Mouse (Mus musculus) spleen, adult 2 months (tissue): ENCODE measurements at regions not wholly inside any gene's neighbourhood (a gene's known extent, or its start where the extent isn't known, plus 50 kb on each side); places are given as distances from the start of the nearest gene placed in this dataset.

Experiments used
- CTCF ChIP-seq: fragments of 200-500 bp; IDR thresholded peaks from 2 replicates; pipeline ENCODE4 v1.5.1; 2011; ENCODE audit warnings: mild to moderate bottlenecking, inconsistent platforms; ENCODE audit not compliant: insufficient read depth, insufficient read length, insufficient replicate concordance; ENCODE audit errors: extremely low read depth
- POLR2A ChIP-seq: fragments of 200-500 bp; IDR thresholded peaks from 2 replicates; pipeline ENCODE4 v1.6.1; 2011; ENCODE audit warnings: low read depth, low read length, inconsistent platforms

DNA sequence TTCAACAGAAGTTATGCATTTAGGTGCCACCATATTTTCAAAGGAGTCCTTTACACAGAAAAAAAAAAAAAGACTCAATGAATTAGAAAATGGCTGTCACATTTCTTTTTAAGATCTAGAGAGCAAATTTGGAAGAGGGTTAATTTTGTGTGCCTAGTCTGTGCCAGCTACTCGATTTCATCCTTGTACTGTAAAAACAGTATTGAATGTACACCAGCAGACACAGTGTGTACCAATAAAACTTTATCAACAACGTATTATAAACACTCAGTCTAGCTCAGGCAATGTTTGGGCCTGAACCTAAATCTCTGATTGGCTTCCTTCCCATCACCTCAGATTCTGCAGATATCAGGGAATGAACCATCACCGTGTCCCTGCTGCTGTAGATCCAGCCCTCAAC, 93.9 kb downstream of the Tomm20 start:
- no peak for TF ChIP-seq POLR2A
- TF ChIP-seq CTCF, result no peak
